Mouse (Mus musculus) midbrain, embryonic 15.5 days (tissue): ENCODE results near the gene Gm20390. TPM values are rescaled to one million over a fixed set of nuclear protein-coding genes. Genes with fewer than 3 reads are reported as not detected.

Experiments
- ATAC-seq: fragments of 200-750 bp; cut with Nextera tagmentation; replicated peaks from 2 replicates; pipeline ENCODE4 v1.8.0; 2017; ENCODE audit warnings: moderate TSS enrichment
- H3K27ac ChIP-seq: fragments of 300-500 bp; sonication (generic); 2 replicates; pipeline ENCODE4 v1.5.1; 2015; ENCODE audit warnings: mild to moderate bottlenecking, inconsistent platforms
- H3K27me3 ChIP-seq: fragments of 300-500 bp; sonication (generic); replicated peaks from 2 replicates; pipeline ENCODE4 v1.6.1; 2015; ENCODE audit warnings: inconsistent platforms
- H3K36me3 ChIP-seq: fragments of 300-500 bp; sonication (generic); replicated peaks from 2 replicates; pipeline ENCODE4 v1.6.1; 2015; ENCODE audit warnings: inconsistent platforms
- H3K4me1 ChIP-seq: fragments of 300-500 bp; sonication (generic); 2 replicates; pipeline ENCODE4 v1.6.1; 2015; ENCODE audit warnings: inconsistent platforms
- H3K4me2 ChIP-seq: fragments of 300-500 bp; sonication (generic); 2 replicates; pipeline ENCODE4 v1.6.1; 2015; ENCODE audit warnings: inconsistent platforms, mild to moderate bottlenecking, moderate library complexity
- H3K4me3 ChIP-seq: fragments of 300-500 bp; sonication (generic); 2 replicates; pipeline ENCODE4 v1.5.1; 2015; ENCODE audit warnings: mild to moderate bottlenecking, inconsistent platforms
- H3K9ac ChIP-seq: fragments of 300-500 bp; sonication (generic); 2 replicates; pipeline ENCODE4 v1.6.1; 2015; ENCODE audit warnings: mild to moderate bottlenecking, inconsistent platforms
- H3K9me3 ChIP-seq: fragments of 300-500 bp; sonication (generic); 2 replicates; pipeline ENCODE4 v1.6.1; 2016; ENCODE audit warnings: inconsistent platforms
- WGBS: fragments of 180-500 bp; shearing (Covaris S2); methylation state at CpG from one replicate; pipeline ENCODE4 v1.1.7; 2015; ENCODE audit warnings: mixed read lengths; 5-methylcytosine and 5-hydroxymethylcytosine counted together
- polyA plus RNA-seq: library from polyadenylated mRNA; unstranded; fragments of >200 nt; fragmentation: Nextera tagmentation; extraction: Ambion mirVana; gene quantifications from 2 replicates; pipeline ENCODE4 v1.2.1, GENCODE M21; 2015

The Gm20390 gene
- 299 and 314 TPM in 2 replicates for polyA plus RNA-seq

DNA sequence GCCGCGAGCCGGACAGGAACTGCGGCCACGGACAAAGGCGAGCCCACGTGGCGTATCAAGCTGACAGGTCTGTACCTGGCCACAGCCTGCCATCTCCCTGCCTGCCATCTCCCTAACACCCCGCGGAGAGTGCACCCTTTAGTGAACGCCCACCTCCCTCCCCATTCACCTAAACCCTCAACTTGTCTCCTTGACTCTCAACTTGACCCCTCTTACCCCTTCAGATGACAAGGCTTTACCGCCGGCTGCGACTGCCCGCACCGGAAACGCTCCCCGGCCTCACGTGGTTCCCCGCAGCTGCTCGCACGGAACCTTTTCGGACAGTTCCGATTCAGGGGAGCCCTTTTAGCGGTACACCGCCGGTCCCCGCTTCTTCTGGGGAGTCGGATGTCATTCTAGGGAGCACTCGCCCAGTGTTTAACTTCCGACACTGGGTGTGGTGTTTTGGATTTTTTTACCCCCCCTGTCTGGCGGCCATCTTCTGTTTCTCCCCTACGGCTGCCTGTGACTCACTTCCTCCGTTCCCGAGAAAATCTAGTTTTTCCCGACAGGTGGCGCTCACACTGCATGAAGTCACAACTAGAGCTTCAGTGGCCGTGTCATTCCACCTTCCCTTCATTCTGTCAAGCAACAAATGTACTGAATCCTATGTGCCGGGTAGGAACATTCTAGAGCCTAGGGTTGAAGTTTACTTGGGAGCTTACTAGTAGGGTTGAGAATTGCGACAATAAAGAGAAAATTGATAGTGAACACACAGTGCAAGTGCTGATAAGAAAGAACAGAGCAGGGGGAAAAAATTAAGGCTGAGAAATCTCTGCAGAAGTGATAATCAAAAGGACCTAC is at the start of gene Gm20390, which contains the start of gene Nme1:
Gene Gm20390 (minus strand): TSS at position 289 of the 843 bp plus-strand sequence.
Gene Nme1 (minus strand): TSS at position 517 of the 843 bp plus-strand sequence.
- Histone ChIP-seq H3K9ac (peak within 1 kb of the TSS; percentile 62), H3K4me1 (peaks cover 23% of the 10 kb centered on the region), H3K9me3 (no peaks in the 10 kb centered on the region), H3K27me3 (no peaks in the 10 kb centered on the region), H3K36me3 (peaks cover 20% of the 10 kb centered on the region), H3K4me2 (peak within 1 kb of the TSS; percentile 69), H3K27ac (peak within 1 kb of the TSS; percentile 82), H3K4me3 (peak within 1 kb of the TSS; percentile 61)
- under 1% methylated on average over 40 of the region's 40 CpGs for WGBS
- ATAC-seq, result peak; percentile 96

DNA sequence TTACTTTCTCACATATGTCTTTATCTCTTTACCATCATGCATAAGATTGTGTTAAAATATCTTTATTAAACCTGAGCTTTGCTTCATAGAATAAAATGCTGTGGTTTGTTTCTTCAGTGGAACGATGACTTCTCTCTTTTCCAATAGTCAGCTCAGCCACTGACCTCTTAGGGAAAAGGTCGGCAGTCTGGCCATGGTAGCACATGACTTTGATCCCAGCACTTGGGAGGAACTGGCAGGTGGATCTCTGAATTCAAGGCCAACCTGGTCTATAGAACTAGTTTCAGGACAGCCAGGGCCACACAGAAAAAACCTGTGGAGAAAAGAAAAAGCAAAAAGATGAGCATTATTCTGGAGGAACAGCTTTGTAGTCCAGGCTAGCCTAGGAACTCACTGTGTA is 35.3 kb upstream of the Gm20390 start:
- no peak overlapping the region for H3K9ac ChIP-seq
- H3K4me3 ChIP-seq, result no peak overlapping the region
- no peak overlapping the region for H3K4me2 ChIP-seq
- H3K27me3 ChIP-seq, result no peaks in the 10 kb centered on the region
- H3K36me3 ChIP-seq, result no peaks in the 10 kb centered on the region
- H3K4me1 ChIP-seq, result peaks cover 13% of the 10 kb centered on the region
- no peak for ATAC-seq
- 98% methylated on average over 2 of the region's 2 CpGs for WGBS
- H3K27ac ChIP-seq, result no peak overlapping the region
- H3K9me3 ChIP-seq, result no peaks in the 10 kb centered on the region

DNA sequence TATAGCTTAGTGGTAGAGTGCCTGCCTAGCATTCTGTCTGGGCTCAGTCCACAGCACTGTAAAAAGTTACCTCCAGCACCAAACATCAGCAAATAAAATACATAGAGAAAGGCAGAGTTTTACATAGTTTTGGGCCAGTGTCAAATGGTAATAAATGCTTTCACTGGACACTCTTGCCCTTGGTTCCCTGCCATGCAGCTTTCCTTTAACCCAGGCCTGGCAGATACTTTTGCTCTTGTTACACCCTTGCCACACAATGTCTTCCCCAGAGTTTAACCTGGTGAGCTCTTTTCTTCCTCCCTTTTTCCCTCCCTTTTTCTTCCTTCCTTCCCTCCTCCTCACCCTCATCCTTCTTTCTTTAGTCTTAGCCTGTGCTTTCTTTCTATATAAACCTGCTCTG is 31.2 kb upstream of the Gm20390 start:
- Histone ChIP-seq H3K36me3 (no peaks in the 10 kb centered on the region), H3K4me2 (no peak overlapping the region), H3K4me1 (peaks cover 36% of the 10 kb centered on the region), H3K4me3 (no peak overlapping the region), H3K27me3 (no peaks in the 10 kb centered on the region), H3K27ac (no peak overlapping the region), H3K9ac (no peak overlapping the region), H3K9me3 (no peaks in the 10 kb centered on the region)
- ATAC-seq, result no peak

DNA sequence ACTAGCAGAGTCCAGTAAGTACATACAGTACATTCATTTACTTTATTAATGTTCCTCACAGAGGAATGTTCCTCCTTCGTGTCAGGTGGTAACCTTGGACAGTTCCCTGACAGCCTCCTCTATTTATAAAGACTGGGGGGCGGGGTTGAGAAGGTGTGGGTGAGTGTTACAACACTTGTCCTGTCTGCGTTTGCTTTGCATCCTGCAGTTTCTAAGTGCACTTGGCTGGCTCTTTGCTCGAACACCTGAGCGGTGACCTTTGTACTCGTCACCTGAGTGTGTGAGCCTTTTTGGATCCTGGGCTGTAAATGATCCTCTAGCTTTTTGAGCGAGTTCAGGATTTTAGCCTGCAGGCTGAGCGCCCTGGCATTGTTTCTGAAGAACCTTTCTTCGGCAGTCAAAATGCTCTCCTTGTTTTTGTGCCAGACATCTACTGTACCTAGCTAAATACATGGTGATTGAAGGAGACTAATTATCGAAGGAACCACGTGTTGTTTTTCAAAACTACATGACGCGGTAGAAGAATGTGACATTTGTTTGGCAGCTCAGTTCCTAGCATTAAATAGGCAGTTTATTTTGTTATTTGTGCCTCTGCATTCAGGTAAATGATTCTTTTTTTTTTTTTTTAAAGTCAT is 29.2 kb upstream of the Gm20390 start:
- Histone ChIP-seq H3K9ac (peak overlapping the region; percentile 90; the same call in 1 of the 2 replicates), H3K4me1 (peaks cover 36% of the 10 kb centered on the region), H3K9me3 (no peaks in the 10 kb centered on the region), H3K4me2 (peak overlapping the region; percentile 68), H3K27ac (no peak overlapping the region), H3K4me3 (peak overlapping the region; percentile 98), H3K27me3 (no peaks in the 10 kb centered on the region), H3K36me3 (no peaks in the 10 kb centered on the region)
- 34% methylated on average over 13 of the region's 13 CpGs for WGBS
- ATAC-seq, result no peak

DNA sequence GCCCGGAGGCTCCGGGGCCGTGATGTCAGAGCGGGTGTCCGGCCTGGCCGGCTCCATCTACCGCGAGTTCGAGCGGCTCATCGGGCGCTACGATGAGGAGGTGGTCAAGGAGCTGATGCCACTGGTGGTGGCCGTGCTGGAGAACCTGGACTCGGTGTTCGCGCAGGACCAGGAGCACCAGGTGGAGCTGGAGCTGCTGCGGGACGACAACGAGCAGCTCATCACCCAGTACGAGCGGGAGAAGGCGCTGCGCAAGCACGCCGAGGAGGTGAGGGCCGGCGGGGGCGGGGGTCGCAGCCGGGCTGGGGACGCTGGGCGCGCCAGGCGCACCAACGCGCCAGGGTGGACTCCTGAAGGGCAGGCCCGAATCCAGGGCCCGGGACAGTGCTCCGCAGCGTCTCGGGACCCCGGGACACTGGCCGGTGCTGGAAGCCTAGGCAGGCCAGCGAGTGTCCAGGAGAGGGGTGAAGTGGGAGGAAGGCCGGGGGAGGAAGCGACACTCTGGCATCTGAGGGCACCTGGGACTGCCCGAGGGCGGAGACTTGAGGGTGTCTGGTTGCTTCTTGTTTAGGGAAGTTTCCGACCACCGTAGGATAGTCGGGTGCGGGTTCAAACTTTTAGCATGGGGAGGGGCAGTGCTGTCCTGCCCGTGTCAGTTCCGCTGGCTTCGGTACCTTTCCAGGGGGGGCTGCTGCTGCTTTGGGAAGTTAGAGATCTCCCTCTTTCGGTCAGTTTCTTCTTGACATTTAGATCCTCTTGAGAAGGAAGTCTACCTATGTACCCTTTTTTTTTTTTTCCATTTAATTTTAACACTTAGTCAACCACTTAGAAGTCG is 28.4 kb upstream of the Gm20390 start:
- WGBS, result under 1% methylated on average over 58 of the region's 58 CpGs

DNA sequence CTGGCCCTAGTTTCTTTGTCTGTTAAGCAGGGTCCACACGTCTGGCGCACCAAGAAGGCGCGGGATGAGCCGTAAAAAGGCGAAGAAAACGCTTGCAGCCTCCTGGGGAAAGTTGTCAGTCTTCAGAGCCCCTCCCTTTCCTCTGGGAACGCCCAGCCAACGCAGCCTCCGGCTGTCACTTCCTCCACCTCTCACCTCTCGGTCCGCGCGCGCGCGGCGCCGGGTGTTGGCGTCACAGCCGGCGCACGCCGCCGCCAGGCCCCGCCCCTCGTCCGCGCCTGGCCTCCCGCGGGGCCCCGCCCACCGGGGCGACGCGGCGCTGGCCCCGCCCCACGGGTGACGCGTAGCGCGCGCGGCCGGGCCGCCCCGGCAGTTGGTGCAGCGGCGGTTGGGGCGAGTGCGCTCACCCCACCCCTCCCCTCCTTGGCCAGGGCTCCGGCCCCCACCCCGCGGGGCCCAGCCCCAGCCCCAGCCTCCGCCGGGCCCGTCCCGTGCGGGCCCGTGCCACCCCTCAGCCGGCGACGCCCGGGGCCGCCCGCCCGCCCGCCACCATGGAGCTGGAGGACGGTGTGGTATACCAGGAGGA is 27.7 kb upstream of the Gm20390 start, which contains the start of gene Spag9:
Gene Spag9 (plus strand): TSS at position 372 of the 586 bp plus-strand sequence.
- H3K4me3 ChIP-seq, result peak within 1 kb of the TSS; percentile 98
- H3K4me1 ChIP-seq, result peaks cover 36% of the 10 kb centered on the region
- 1% methylated on average over 59 of the region's 70 CpGs for WGBS
- H3K9ac ChIP-seq, result peak within 1 kb of the TSS; percentile 90
- no peaks in the 10 kb centered on the region for H3K27me3 ChIP-seq
- ATAC-seq, result peak; percentile 94
- H3K9me3 ChIP-seq, result no peaks in the 10 kb centered on the region
- no peaks in the 10 kb centered on the region for H3K36me3 ChIP-seq
- H3K27ac ChIP-seq, result peak within 1 kb of the TSS; percentile 96
- H3K4me2 ChIP-seq, result peak within 1 kb of the TSS; percentile 88

More for the DNA sequence above, 28.4 kb upstream of the Gm20390 start:
- no peaks in the 10 kb centered on the region for H3K9me3 ChIP-seq
- peak overlapping the region; percentile 96 for H3K27ac ChIP-seq
- peak overlapping the region; percentile 90 for H3K9ac ChIP-seq
- H3K4me3 ChIP-seq, result peak overlapping the region; percentile 98
- peaks cover 36% of the 10 kb centered on the region for H3K4me1 ChIP-seq
- H3K36me3 ChIP-seq, result no peaks in the 10 kb centered on the region
- peak overlapping the region; percentile 68 for H3K4me2 ChIP-seq
- H3K27me3 ChIP-seq, result no peaks in the 10 kb centered on the region
- peak; percentile 72 for ATAC-seq

DNA sequence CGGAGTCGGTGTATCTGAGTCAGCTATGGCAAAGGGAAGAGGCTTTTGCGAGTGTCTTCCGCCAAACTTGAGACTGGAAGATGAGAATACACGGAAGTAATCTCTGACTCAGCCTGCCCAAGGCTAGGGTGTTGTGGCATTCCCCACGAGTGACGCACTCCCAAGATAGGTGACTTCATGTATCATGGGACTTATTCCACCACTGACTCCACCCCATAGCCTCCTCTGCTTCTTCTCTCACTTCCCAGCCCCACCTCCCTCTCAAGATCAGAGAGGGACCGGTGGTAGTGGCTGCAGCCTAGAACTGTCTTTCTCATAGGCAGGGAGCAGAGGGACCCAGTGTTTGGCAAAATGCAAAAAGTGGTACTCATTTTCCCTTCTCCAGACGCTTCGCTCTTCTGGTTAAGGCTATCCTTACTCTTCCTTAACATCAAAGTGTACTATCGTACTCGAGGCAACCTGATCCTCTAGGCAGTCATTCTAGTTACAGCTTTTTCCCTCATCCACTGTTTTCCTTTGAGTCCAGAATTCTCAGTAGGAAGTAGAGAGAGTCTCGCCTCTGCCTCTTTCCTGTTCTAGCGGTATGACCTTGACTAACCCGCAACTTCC is 27.1 kb upstream of the Gm20390 start:
- Histone ChIP-seq H3K4me3 (peak overlapping the region; percentile 98), H3K36me3 (no peaks in the 10 kb centered on the region), H3K27ac (peak overlapping the region; percentile 96), H3K9me3 (no peaks in the 10 kb centered on the region), H3K4me1 (peaks cover 36% of the 10 kb centered on the region), H3K4me2 (peak overlapping the region; percentile 88), H3K9ac (peak overlapping the region; percentile 70), H3K27me3 (no peaks in the 10 kb centered on the region)
- peak; percentile 53 for ATAC-seq
- 9% methylated on average over 15 of the region's 15 CpGs for whole genome bisulfite sequencing

DNA sequence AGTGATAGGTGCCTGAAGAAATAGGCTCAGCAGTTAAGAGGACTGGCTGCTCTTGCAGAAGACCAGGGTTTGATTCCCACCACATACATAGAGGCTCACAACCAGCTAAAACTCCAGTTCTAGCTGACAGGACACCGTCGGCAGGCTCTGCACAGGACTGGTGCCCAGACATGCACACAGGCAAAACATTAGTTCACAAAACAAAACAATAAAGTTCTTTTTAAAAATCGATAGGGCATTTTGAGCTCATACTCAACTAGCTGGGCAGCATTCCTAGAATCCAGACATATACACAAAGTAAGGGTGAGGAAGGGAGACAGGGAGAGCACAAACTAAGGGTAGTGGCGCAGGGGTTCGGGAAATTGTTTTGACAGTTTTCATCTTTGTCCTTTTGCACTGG is 26.4 kb upstream of the Gm20390 start:
- peaks cover 33% of the 10 kb centered on the region for H3K4me1 ChIP-seq

DNA sequence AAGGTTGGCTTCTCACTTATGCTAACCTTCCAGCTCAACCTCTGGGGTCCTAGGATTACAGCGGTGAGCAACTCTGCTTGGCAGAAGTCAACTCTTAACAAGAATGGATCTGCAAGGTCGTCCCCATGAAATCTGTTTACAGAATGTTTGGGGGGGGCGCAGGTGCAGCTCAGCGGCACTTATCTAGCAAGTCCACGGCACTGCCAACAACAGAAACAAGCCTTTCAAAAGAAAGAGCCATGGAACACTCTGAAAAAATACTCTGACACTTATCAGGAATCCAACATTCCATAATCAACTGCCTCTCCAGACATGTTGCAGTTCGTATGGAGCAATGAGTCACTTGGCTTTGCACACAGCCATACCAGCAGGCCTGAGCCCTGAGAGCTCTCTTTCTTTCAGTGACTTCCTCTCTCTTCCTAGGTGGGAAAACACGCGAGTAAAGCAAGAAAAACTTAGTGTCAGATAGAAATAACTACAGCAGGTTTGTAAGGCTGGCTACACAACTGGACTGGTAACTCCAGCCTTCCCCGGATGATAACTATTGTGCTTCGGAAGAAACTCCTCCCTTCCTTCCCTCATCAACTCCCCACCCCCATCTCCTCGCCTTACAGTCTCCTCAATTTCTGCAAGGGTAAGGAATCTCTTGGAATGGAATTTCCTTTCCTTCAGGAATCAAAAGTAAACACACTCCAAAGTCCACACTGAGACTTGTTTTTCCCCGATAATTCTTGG is 20.4 kb upstream of the Gm20390 start:
- no peak for ATAC-seq
- no peak overlapping the region for H3K4me3 ChIP-seq
- no peak overlapping the region for H3K4me2 ChIP-seq
- no peaks in the 10 kb centered on the region for H3K36me3 ChIP-seq
- H3K27ac ChIP-seq, result no peak overlapping the region
- H3K4me1 ChIP-seq, result no peaks in the 10 kb centered on the region
- H3K9ac ChIP-seq, result no peak overlapping the region
- WGBS, result 76% methylated on average over 12 of the region's 12 CpGs
- no peaks in the 10 kb centered on the region for H3K9me3 ChIP-seq
- H3K27me3 ChIP-seq, result no peaks in the 10 kb centered on the region

More for the DNA sequence above, 26.4 kb upstream of the Gm20390 start:
- Histone ChIP-seq H3K4me2 (peak overlapping the region; percentile 88; the same call in 1 of the 2 replicates), H3K9ac (peak overlapping the region; percentile 70), H3K27me3 (no peaks in the 10 kb centered on the region), H3K36me3 (no peaks in the 10 kb centered on the region), H3K27ac (peak overlapping the region; percentile 96; the same call in 1 of the 2 replicates), H3K4me3 (no peak overlapping the region), H3K9me3 (no peaks in the 10 kb centered on the region)
- WGBS, result 65% methylated on average over 5 of the region's 5 CpGs
- no peak for ATAC-seq

DNA sequence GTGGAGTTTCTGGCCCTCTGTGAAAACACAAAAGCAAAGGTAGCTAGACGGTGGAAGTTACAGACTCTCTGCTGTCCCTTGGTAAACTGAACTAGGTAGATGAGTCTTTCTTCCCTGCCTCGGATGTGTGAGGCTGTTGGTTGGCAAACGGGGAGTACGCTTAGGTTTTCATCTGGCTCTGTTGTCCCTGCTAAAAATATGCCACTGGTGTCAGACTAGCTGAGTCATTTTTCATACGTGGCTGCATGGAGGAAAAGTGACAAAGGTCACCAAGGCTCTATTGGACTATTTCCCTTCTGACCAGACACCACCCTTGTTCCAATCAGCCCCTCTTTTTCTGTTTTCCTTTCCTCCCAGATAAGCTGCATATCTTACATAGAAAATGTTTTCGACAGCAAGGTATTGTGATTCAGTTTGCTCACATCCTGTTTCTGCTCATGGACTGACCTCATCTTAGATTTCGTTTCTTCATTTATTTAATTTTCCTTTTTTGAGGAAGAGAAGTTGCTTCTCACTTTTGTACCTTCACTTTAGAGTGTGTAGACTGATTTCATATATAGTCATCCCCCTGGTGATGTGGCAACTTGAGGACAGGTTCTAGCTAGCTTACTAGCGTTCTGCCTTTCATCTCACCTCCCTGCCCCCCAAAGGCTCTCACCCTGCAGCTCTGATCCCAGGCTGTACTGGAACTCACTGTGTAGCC is 19.7 kb upstream of the Gm20390 start:
- Histone ChIP-seq H3K4me2 (no peak overlapping the region), H3K27me3 (no peaks in the 10 kb centered on the region), H3K9me3 (no peaks in the 10 kb centered on the region), H3K36me3 (no peaks in the 10 kb centered on the region), H3K4me3 (no peak overlapping the region), H3K4me1 (no peaks in the 10 kb centered on the region), H3K27ac (no peak overlapping the region), H3K9ac (no peak overlapping the region)
- no peak for ATAC-seq
- 71% methylated on average over 8 of the region's 8 CpGs for WGBS
